Mouse (Mus musculus): ENCODE results near the gene Tbp. TPM values are rescaled to one million over a fixed set of nuclear protein-coding genes. Genes with fewer than 3 reads are reported as not detected.

Gene Tbp
- polyA plus RNA-seq, 1 experiment from 2014 or later, result 82.5 TPM

GRCm38 (mm10) chr17:15497882-15498752, 1.6 kb upstream of the Tbp start:
- Histone ChIP-seq H3K9me3 (replicated peaks; ENCODE audit: control insufficient read depth, low read length) (no peaks in the 10 kb centered on the region), H3K4me3 (ENCODE audit: low read depth, low read length) (peak overlapping the region; percentile 75), H3K9ac (ENCODE audit: low read length) (peak overlapping the region; percentile 71), H3K27me3 (replicated peaks; ENCODE audit: control insufficient read depth, insufficient read depth, low read length) (no peaks in the 10 kb centered on the region), H3K4me2 (ENCODE audit: low read length) (peak overlapping the region; percentile 94), H3K27ac (ENCODE audit: low read depth, low read length) (peak overlapping the region; percentile 80), H3K4me1 (ENCODE audit: control insufficient read depth, insufficient read depth, low read length) (peaks cover 32% of the 10 kb centered on the region), H3K36me3 (ENCODE audit: control insufficient read depth, insufficient read depth, low read length) (peaks cover 24% of the 10 kb centered on the region)
- under 1% methylated on average over 50 of the region's 50 CpGs for WGBS
- ATAC-seq (peak; percentile 94), DNase-seq (ENCODE audit: low spot score) (peak; percentile 96)

DNA sequence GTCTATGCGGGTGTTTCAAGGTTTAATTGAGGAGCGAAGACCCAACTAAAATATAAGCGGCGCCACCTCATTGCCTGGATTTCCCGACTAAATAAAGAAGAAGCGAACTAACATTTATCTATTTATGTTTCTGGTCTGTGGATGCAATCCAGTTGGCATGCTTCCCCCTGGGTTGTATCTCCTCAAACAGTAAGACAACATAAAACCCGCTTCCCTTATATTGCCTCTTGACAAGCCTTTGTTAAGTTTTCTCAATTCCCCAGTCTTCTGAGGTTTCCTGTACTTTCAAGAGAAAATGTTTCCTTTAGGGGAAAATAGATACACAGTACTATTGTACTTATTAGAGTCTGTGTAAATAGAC, 955 bp upstream of the Tbp start:
- Histone ChIP-seq H3K9ac (ENCODE audit: low read length) (peak overlapping the region; percentile 71), H3K4me3 (ENCODE audit: low read depth, low read length) (peak overlapping the region; percentile 75), H3K27me3 (replicated peaks; ENCODE audit: control insufficient read depth, insufficient read depth, low read length) (no peaks in the 10 kb centered on the region), H3K4me1 (ENCODE audit: control insufficient read depth, insufficient read depth, low read length) (peaks cover 32% of the 10 kb centered on the region), H3K4me2 (ENCODE audit: low read length) (peak overlapping the region; percentile 94), H3K9me3 (replicated peaks; ENCODE audit: control insufficient read depth, low read length) (no peaks in the 10 kb centered on the region), H3K36me3 (ENCODE audit: control insufficient read depth, insufficient read depth, low read length) (peaks cover 22% of the 10 kb centered on the region), H3K27ac (ENCODE audit: low read depth, low read length) (no peak overlapping the region)
- no peak for DNase-seq (ENCODE audit: low spot score)
- WGBS, result 50% methylated on average over 7 of the region's 7 CpGs
- no peak for ATAC-seq

GRCm38 (mm10) chr17:15510694-15511093, 11.0 kb downstream of the Tbp start:
- Histone ChIP-seq H3K9me3 (replicated peaks; ENCODE audit: control insufficient read depth, low read length) (no peaks in the 10 kb centered on the region), H3K4me1 (ENCODE audit: control insufficient read depth, insufficient read depth, low read length) (no peaks in the 10 kb centered on the region), H3K4me2 (ENCODE audit: low read length) (no peak overlapping the region), H3K27ac (ENCODE audit: low read depth, low read length) (no peak overlapping the region), H3K4me3 (ENCODE audit: low read depth, low read length) (no peak overlapping the region), H3K27me3 (replicated peaks; ENCODE audit: control insufficient read depth, insufficient read depth, low read length) (no peaks in the 10 kb centered on the region), H3K9ac (ENCODE audit: low read length) (no peak overlapping the region), H3K36me3 (ENCODE audit: control insufficient read depth, insufficient read depth, low read length) (peaks cover 90% of the 10 kb centered on the region)
- DNase-seq (ENCODE audit: low spot score) (no peak), ATAC-seq (no peak)
- 67% methylated on average over 2 of the region's 2 CpGs for WGBS

DNA sequence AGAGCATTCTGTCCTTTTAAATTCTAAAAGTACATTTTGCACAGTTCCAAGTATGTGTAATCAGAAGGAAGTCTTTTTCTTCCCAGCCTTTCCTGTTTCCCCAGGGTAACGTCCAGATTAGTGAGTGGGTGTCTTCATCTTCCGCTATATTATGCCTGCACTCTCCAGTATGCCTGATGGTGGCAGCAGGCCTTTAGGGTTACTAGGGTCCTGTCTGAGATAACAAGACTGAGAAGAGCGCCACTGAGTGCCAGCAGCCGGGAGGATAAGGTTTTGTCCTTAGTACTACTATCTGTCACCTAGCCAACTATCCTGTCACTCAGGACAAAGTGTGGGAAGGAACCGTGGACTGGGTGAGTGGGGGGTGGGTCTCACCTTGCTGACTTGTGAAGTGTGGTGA, 18.1 kb downstream of the Tbp start:
- 76% methylated on average over 5 of the region's 5 CpGs for WGBS

GRCm38 (mm10) chr17:15518186-15518585, 18.5 kb downstream of the Tbp start:
- Histone ChIP-seq H3K36me3 (ENCODE audit: control insufficient read depth, insufficient read depth, low read length) (peaks cover 98% of the 10 kb centered on the region), H3K4me2 (ENCODE audit: low read length) (no peak overlapping the region), H3K4me1 (ENCODE audit: control insufficient read depth, insufficient read depth, low read length) (no peaks in the 10 kb centered on the region), H3K4me3 (ENCODE audit: low read depth, low read length) (no peak overlapping the region), H3K27me3 (replicated peaks; ENCODE audit: control insufficient read depth, insufficient read depth, low read length) (no peaks in the 10 kb centered on the region), H3K9ac (ENCODE audit: low read length) (no peak overlapping the region), H3K9me3 (replicated peaks; ENCODE audit: control insufficient read depth, low read length) (no peaks in the 10 kb centered on the region), H3K27ac (ENCODE audit: low read depth, low read length) (no peak overlapping the region)
- no peak for ATAC-seq
- WGBS, result 93% methylated on average over 5 of the region's 5 CpGs
- no peak for DNase-seq (ENCODE audit: low spot score)

More for the DNA sequence above, 18.1 kb downstream of the Tbp start:
- Histone ChIP-seq H3K9me3 (replicated peaks; ENCODE audit: control insufficient read depth, low read length) (no peaks in the 10 kb centered on the region), H3K36me3 (ENCODE audit: control insufficient read depth, insufficient read depth, low read length) (peaks cover 95% of the 10 kb centered on the region), H3K4me3 (ENCODE audit: low read depth, low read length) (no peak overlapping the region), H3K4me1 (ENCODE audit: control insufficient read depth, insufficient read depth, low read length) (no peaks in the 10 kb centered on the region), H3K27me3 (replicated peaks; ENCODE audit: control insufficient read depth, insufficient read depth, low read length) (no peaks in the 10 kb centered on the region), H3K9ac (ENCODE audit: low read length) (no peak overlapping the region), H3K27ac (ENCODE audit: low read depth, low read length) (no peak overlapping the region), H3K4me2 (ENCODE audit: low read length) (no peak overlapping the region)
- no peak for ATAC-seq
- no peak for DNase-seq (ENCODE audit: low spot score)

GRCm38 (mm10) chr17:15518766-15519165, 19.1 kb downstream of the Tbp start:
- WGBS, result 95% methylated on average over 1 of the region's 1 CpGs
- Histone ChIP-seq H3K36me3 (ENCODE audit: control insufficient read depth, insufficient read depth, low read length) (peaks cover 96% of the 10 kb centered on the region), H3K4me3 (ENCODE audit: low read depth, low read length) (no peak overlapping the region), H3K4me2 (ENCODE audit: low read length) (no peak overlapping the region), H3K4me1 (ENCODE audit: control insufficient read depth, insufficient read depth, low read length) (no peaks in the 10 kb centered on the region), H3K27me3 (replicated peaks; ENCODE audit: control insufficient read depth, insufficient read depth, low read length) (no peaks in the 10 kb centered on the region), H3K9me3 (replicated peaks; ENCODE audit: control insufficient read depth, low read length) (no peaks in the 10 kb centered on the region), H3K27ac (ENCODE audit: low read depth, low read length) (no peak overlapping the region), H3K9ac (ENCODE audit: low read length) (no peak overlapping the region)
- DNase-seq (ENCODE audit: low spot score) (no peak), ATAC-seq (no peak)

GRCm38 (mm10) chr17:15526304-15526703, 26.6 kb downstream of the Tbp start:
- Histone ChIP-seq H3K4me1 (ENCODE audit: control insufficient read depth, insufficient read depth, low read length) (peaks cover 5% of the 10 kb centered on the region; the same call in 1 of the 2 replicates), H3K27me3 (replicated peaks; ENCODE audit: control insufficient read depth, insufficient read depth, low read length) (no peaks in the 10 kb centered on the region), H3K4me2 (ENCODE audit: low read length) (peak overlapping the region; percentile 74), H3K9me3 (replicated peaks; ENCODE audit: control insufficient read depth, low read length) (no peaks in the 10 kb centered on the region), H3K9ac (ENCODE audit: low read length) (peak overlapping the region; percentile 87), H3K27ac (ENCODE audit: low read depth, low read length) (no peak overlapping the region), H3K36me3 (ENCODE audit: control insufficient read depth, insufficient read depth, low read length) (peaks cover 35% of the 10 kb centered on the region), H3K4me3 (ENCODE audit: low read depth, low read length) (peak overlapping the region; percentile 82)
- DNase-seq (ENCODE audit: low spot score) (no peak), ATAC-seq (no peak)
- 16% methylated on average over 10 of the region's 10 CpGs for WGBS

- H3K9me3 ChIP-seq (replicated peaks; ENCODE audit: control insufficient read depth, low read length), result no peaks in the 10 kb centered on the region
- peak within 1 kb of the TSS; percentile 87 for H3K9ac ChIP-seq (ENCODE audit: low read length)
- no peaks in the 10 kb centered on the region for H3K27me3 ChIP-seq (replicated peaks; ENCODE audit: control insufficient read depth, insufficient read depth, low read length)
- peak within 1 kb of the TSS; percentile 82 for H3K27ac ChIP-seq (ENCODE audit: low read depth, low read length)
- peaks cover 27% of the 10 kb centered on the region for H3K36me3 ChIP-seq (ENCODE audit: control insufficient read depth, insufficient read depth, low read length)
- DNase-seq (ENCODE audit: low spot score) (peak; percentile 93), ATAC-seq (peak; percentile 99)
- peak within 1 kb of the TSS; percentile 74 for H3K4me2 ChIP-seq (ENCODE audit: low read length)
- peak within 1 kb of the TSS; percentile 82 for H3K4me3 ChIP-seq (ENCODE audit: low read depth, low read length)
- WGBS, result 1% methylated on average over 55 of the region's 55 CpGs
- peaks cover 5% of the 10 kb centered on the region; the same call in 1 of the 2 replicates for H3K4me1 ChIP-seq (ENCODE audit: control insufficient read depth, insufficient read depth, low read length)
Observed at GRCm38 (mm10) chr17:15526986-15527810, 27.5 kb downstream of the Tbp start, which contains the start of gene Pdcd2. Gene Pdcd2, minus strand, starts transcription at chr17:15527301.
